Mouse (Mus musculus) liver, embryonic 13.5 days (tissue): ENCODE data around the gene Ifitm5. TPM values are rescaled to one million over a fixed set of nuclear protein-coding genes. Genes with fewer than 3 reads are reported as not detected.
"Not testable (repeated sequence)": the region's sequence is repeated elsewhere in the genome, so short reads cannot be mapped to it uniquely, and the experiment has no call there.

Experiments
- ATAC-seq: fragments of 200-750 bp; cut with Nextera tagmentation; 2 replicates; pipeline ENCODE4 v1.8.0; 2017; ENCODE audit warnings: low read depth, mild to moderate bottlenecking, moderate number of reproducible peaks, moderate library complexity
- DNase-seq: peaks from one replicate; pipeline ENCODE4 v3.0.0; 2022
- H3K27ac ChIP-seq: fragments of 300-500 bp; sonication (generic); 2 replicates; pipeline ENCODE4 v1.5.1; 2015; ENCODE audit warnings: moderate library complexity, mild to moderate bottlenecking, inconsistent platforms
- H3K27me3 ChIP-seq: fragments of 300-500 bp; sonication (generic); 2 replicates; pipeline ENCODE4 v1.6.1; 2015; ENCODE audit warnings: mild to moderate bottlenecking, inconsistent platforms
- H3K36me3 ChIP-seq: fragments of 300-500 bp; sonication (generic); 2 replicates; pipeline ENCODE4 v1.6.1; 2015; ENCODE audit warnings: mild to moderate bottlenecking, inconsistent platforms
- H3K4me1 ChIP-seq: fragments of 300-500 bp; sonication (generic); replicated peaks from 2 replicates; pipeline ENCODE4 v1.6.1; 2015; ENCODE audit warnings: inconsistent platforms
- H3K4me2 ChIP-seq: fragments of 300-500 bp; sonication (generic); 2 replicates; pipeline ENCODE4 v1.6.1; 2015; ENCODE audit warnings: inconsistent platforms, mild to moderate bottlenecking, moderate library complexity
- H3K4me3 ChIP-seq: fragments of 300-500 bp; sonication (generic); replicated peaks from 2 replicates; pipeline ENCODE4 v1.5.1; 2015; ENCODE audit warnings: mild to moderate bottlenecking, inconsistent platforms
- H3K9ac ChIP-seq: fragments of 300-500 bp; sonication (generic); 2 replicates; pipeline ENCODE4 v1.6.1; 2015; ENCODE audit warnings: mild to moderate bottlenecking, inconsistent platforms
- H3K9me3 ChIP-seq: fragments of 300-500 bp; sonication (generic); replicated peaks from 2 replicates; pipeline ENCODE4 v1.6.1; 2016; ENCODE audit warnings: inconsistent platforms
- WGBS: fragments of 180-500 bp; shearing (Covaris S2); methylation state at CpG from one replicate; pipeline ENCODE4 v1.1.7; 2015; ENCODE audit not compliant: insufficient replicate concordance; 5-methylcytosine and 5-hydroxymethylcytosine counted together
- polyA plus RNA-seq: library from polyadenylated mRNA; unstranded; fragments of >200 nt; fragmentation: Nextera tagmentation; extraction: Ambion mirVana; gene quantifications from 2 replicates; pipeline ENCODE4 v1.2.1, GENCODE M21; 2015

Ifitm5 gene
- polyA plus RNA-seq, 1 experiment from 2014 or later, result 0.61 TPM

DNA sequence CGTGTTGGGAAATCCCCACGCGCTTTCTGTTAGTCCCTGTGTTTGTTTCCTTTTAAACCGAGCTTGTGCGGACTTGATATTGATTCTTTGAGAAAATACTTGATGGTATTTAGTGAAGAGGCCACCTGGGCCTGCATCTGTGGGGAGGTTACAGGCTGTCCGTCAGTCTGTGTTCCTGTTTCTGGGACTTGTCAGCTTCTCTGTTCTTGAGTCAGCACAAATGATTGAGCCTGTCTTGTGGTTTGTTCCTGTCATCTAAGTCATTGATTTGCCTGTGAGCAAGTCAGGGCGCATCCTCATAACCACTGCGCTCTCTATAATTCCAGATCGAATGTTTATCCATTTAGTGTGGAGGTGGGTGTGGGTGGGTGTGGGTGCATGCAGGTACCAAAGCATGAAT lies 26.6 kb upstream of the Ifitm5 start:
- not testable (repeated sequence) for H3K9ac ChIP-seq, DNase-seq, H3K9me3 ChIP-seq, H3K4me2 ChIP-seq, H3K36me3 ChIP-seq, H3K27ac ChIP-seq, H3K27me3 ChIP-seq, H3K4me3 ChIP-seq, ATAC-seq, H3K4me1 ChIP-seq
- 54% methylated on average over 9 of the region's 9 CpGs for WGBS

DNA sequence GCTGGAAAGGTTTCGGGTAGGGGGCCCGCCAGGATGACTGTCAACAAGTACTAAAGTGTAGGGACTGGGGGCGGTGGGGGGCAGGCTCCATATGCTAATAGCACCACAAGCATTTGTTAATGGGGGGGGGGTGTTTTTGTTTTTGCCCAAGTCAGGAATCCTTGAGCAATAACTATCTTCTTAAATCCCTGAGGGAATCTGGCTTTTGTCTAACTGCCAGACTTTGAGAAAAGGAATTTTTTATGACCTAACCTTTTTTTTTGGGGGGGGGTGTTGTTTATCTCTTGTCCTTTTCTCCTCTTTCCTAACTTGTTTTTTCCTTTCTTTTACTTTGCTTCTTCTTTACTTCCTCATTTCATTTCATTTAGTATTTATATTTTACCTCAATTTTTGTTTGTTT lies 25.4 kb upstream of the Ifitm5 start:
- Histone ChIP-seq H3K4me2 (no peak overlapping the region), H3K36me3 (no peaks in the 10 kb centered on the region), H3K4me1 (peaks cover 18% of the 10 kb centered on the region), H3K9me3 (no peaks in the 10 kb centered on the region), H3K27ac (no peak overlapping the region), H3K9ac (no peak overlapping the region), H3K4me3 (no peak overlapping the region), H3K27me3 (no peaks in the 10 kb centered on the region)
- 57% methylated on average over 3 of the region's 3 CpGs for WGBS
- ATAC-seq, result no peak
- no peak for DNase-seq

DNA sequence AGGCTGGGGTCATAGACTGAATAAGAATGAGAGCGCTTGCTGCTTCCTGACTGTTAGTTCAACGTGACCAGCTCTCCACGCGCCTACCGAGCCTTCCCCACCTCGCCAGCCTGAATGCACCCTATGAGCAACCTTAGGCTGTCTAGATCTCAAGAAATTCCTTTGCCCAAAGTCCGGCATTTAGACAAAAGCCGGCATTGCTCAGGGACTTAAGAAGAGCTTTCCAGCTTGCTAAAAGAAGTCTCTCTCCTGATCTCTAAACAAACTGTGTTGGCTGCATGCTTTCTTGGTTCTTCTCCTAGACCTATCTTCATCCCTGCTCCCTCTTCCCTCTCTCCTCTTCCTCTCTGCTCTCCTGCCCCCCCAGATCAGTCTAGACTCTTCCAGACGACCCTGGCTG lies 24.8 kb upstream of the Ifitm5 start:
- no peak for ATAC-seq

DNA sequence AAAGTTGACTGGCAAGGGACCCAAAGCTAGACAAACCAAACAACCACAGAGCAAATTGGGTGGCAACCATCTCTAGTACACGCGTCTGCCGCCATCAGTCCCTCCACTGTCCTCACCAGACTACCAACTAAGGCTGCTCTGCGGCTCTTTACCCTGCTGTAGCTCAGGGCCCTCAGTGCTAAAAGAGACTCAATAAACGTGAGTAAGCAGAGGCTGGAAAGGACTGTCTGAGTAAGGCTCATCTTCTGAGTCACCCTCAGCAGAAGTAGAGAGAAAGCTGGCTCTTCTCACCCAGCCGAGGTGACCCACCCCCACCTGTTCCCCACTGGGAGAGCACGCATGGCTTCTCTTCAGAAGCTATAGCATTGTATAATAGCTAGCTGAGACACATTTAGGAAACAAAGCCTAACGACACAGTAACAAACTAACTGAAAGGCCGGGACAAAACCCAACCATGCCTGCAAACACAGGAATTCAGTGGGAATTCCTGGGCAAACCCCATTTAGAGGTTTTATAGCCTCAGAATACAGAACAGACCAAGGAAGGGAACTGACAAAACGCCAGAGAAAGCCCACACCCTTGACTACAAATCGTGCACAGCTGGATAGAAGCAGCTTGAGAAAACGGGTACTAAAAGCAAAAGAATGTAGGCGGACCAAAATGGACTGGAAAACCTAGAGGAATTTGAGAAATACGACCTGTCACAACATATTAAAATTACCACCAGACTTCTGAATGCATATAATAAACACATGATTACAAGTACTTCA lies 23.5 kb upstream of the Ifitm5 start:
- Histone ChIP-seq H3K4me3 (no peak overlapping the region), H3K9me3 (no peaks in the 10 kb centered on the region), H3K4me2 (no peak overlapping the region), H3K4me1 (peaks cover 33% of the 10 kb centered on the region), H3K9ac (no peak overlapping the region), H3K36me3 (no peaks in the 10 kb centered on the region), H3K27ac (no peak overlapping the region), H3K27me3 (no peaks in the 10 kb centered on the region)
- WGBS, result 55% methylated on average over 14 of the region's 14 CpGs
- DNase-seq (no peak), ATAC-seq (no peak)

More for the DNA sequence above, 24.8 kb upstream of the Ifitm5 start:
- H3K36me3 ChIP-seq, result no peaks in the 10 kb centered on the region
- H3K9me3 ChIP-seq, result no peaks in the 10 kb centered on the region
- WGBS, result 27% methylated on average over 9 of the region's 9 CpGs
- DNase-seq, result no peak
- no peak overlapping the region for H3K27ac ChIP-seq
- no peak overlapping the region for H3K4me3 ChIP-seq
- peaks cover 24% of the 10 kb centered on the region for H3K4me1 ChIP-seq
- H3K27me3 ChIP-seq, result no peaks in the 10 kb centered on the region
- no peak overlapping the region for H3K4me2 ChIP-seq
- no peak overlapping the region for H3K9ac ChIP-seq

DNA sequence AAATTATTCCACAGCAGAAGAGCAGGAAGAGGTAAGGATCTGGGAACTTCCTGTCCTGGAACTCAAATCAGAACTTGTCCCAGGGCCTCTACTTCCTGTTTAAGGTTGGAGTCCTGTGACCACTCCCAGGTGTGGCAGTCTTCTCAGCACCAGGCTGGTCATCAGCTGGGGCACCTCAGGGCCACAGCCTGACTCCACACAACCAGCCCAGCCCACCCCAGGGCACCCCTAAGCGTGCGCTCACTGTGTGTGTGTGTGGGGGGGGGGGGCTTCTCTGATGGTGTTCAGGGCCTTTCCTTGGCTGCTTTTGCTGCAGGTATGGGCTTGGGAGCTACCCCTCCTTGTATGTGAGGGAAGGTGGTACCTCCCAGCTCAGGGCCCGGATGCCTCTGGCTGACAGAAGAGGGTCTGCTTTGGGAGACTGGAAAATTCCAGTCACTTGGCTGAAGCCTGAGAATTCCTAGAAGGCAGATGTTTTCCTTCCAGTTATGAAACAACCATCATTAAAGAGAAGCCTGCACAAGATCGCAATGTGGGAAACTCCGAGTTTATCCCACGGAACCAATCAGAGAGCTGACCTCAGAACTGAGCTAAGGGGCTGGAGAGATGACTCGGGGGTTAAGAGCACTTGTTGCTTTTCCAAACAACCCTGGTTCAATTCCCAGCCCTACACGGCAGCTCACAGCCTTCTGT lies 21.5 kb upstream of the Ifitm5 start:
- DNase-seq (no peak), ATAC-seq (no peak)
- Histone ChIP-seq H3K9me3 (no peaks in the 10 kb centered on the region), H3K4me1 (peaks cover 38% of the 10 kb centered on the region), H3K27ac (no peak overlapping the region), H3K27me3 (no peaks in the 10 kb centered on the region), H3K36me3 (no peaks in the 10 kb centered on the region), H3K4me3 (no peak overlapping the region), H3K9ac (no peak overlapping the region), H3K4me2 (no peak overlapping the region)
- 76% methylated on average over 8 of the region's 8 CpGs for WGBS

DNA sequence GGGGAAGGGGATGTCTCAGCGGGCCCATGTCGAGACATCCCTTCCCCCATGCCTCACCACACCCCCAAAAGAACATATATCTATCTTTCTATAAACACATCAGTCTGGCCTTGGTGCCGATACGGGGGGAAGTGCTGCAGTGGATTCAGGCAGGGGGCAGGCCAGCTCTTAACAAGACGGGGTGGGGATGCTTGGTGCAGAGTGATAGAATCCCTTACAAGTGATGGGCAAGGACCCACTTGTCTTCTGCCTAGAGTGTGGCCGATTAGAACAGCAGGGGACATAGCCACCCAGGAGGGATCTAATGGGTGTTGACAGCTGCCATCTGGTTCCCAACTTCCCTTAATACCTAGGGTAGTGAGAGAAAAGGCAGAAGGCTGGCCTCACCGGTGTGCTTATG lies 20.8 kb upstream of the Ifitm5 start:
- no peak overlapping the region for H3K9ac ChIP-seq
- WGBS, result 31% methylated on average over 7 of the region's 7 CpGs
- no peaks in the 10 kb centered on the region for H3K27me3 ChIP-seq
- H3K4me2 ChIP-seq, result no peak overlapping the region
- no peaks in the 10 kb centered on the region for H3K36me3 ChIP-seq
- ATAC-seq (no peak), DNase-seq (no peak)
- H3K27ac ChIP-seq, result no peak overlapping the region
- no peak overlapping the region for H3K4me3 ChIP-seq
- H3K4me1 ChIP-seq, result peaks cover 38% of the 10 kb centered on the region
- no peaks in the 10 kb centered on the region for H3K9me3 ChIP-seq

- H3K27ac ChIP-seq, ATAC-seq, H3K4me2 ChIP-seq, H3K9ac ChIP-seq, H3K36me3 ChIP-seq, H3K27me3 ChIP-seq, H3K4me3 ChIP-seq, DNase-seq, H3K9me3 ChIP-seq: not testable (repeated sequence)
- peaks cover 34% of the 10 kb centered on the region for H3K4me1 ChIP-seq
- 26% methylated on average over 3 of the region's 3 CpGs for WGBS
Observed at GRCm38 (mm10) chr7:140968710-140969109, 18.6 kb upstream of the Ifitm5 start.

GRCm38 (mm10) chr7:140967862-140968591 lies 17.9 kb upstream of the Ifitm5 start:
- DNase-seq (no peak), ATAC-seq (no peak; the same call in 1 of the 2 replicates)
- peaks cover 34% of the 10 kb centered on the region for H3K4me1 ChIP-seq
- no peaks in the 10 kb centered on the region for H3K27me3 ChIP-seq
- H3K27ac ChIP-seq, result no peak overlapping the region
- no peak overlapping the region for H3K9ac ChIP-seq
- no peaks in the 10 kb centered on the region for H3K9me3 ChIP-seq
- H3K4me3 ChIP-seq, result no peak overlapping the region
- no peak overlapping the region for H3K4me2 ChIP-seq
- H3K36me3 ChIP-seq, result no peaks in the 10 kb centered on the region
- 14% methylated on average over 14 of the region's 14 CpGs for WGBS

GRCm38 (mm10) chr7:140966921-140967320 lies 16.8 kb upstream of the Ifitm5 start, which contains the start of gene Ifitm1:
TSS of gene Ifitm1 (plus strand) at chr7:140967221.
- H3K4me3 ChIP-seq, result no peak within 1 kb of the TSS
- 59% methylated on average over 4 of the region's 4 CpGs for WGBS
- H3K36me3 ChIP-seq, result no peaks in the 10 kb centered on the region
- no peak within 1 kb of the TSS for H3K9ac ChIP-seq
- ATAC-seq (no peak), DNase-seq (no peak)
- peaks cover 34% of the 10 kb centered on the region for H3K4me1 ChIP-seq
- no peaks in the 10 kb centered on the region for H3K27me3 ChIP-seq
- H3K4me2 ChIP-seq, result no peak within 1 kb of the TSS
- H3K9me3 ChIP-seq, result no peaks in the 10 kb centered on the region
- H3K27ac ChIP-seq, result no peak within 1 kb of the TSS

- Histone ChIP-seq H3K36me3 (no peaks in the 10 kb centered on the region), H3K4me2 (no peak overlapping the region), H3K9me3 (no peaks in the 10 kb centered on the region), H3K4me1 (0 out of 2 replicates have a peak, but pooled peaks cover 8% of the 10 kb centered on the region), H3K27ac (no peak overlapping the region), H3K4me3 (no peak overlapping the region), H3K27me3 (no peaks in the 10 kb centered on the region), H3K9ac (no peak overlapping the region)
- ATAC-seq (no peak), DNase-seq (no peak)
- 64% methylated on average over 2 of the region's 2 CpGs for WGBS
Observed at GRCm38 (mm10) chr7:140962733-140963132, 12.6 kb upstream of the Ifitm5 start.

DNA sequence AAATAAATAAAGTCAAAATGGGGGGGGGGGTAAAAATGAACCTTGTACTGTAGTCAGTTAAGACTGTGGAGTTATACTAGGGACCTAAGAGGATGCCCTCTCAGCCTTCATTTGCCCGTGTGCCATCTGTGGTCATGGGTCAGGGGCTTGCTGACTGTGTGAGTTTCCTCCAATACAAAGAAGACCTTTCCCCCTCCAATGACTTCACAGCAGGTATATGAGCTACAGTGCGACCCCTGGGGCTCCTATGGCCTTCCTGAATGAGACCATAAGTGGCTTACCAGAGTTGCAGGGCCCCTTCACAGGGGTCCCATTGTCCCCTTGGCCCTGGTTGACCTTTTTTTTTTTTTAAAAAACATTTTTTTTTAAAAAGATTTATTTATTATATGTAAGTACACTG lies 11.3 kb upstream of the Ifitm5 start:
- Histone ChIP-seq H3K9me3 (no peaks in the 10 kb centered on the region), H3K9ac (no peak overlapping the region), H3K4me1 (peaks cover 10% of the 10 kb centered on the region), H3K27me3 (no peaks in the 10 kb centered on the region), H3K27ac (no peak overlapping the region), H3K4me2 (no peak overlapping the region), H3K36me3 (no peaks in the 10 kb centered on the region), H3K4me3 (no peak overlapping the region)
- DNase-seq (no peak), ATAC-seq (no peak)
- 62% methylated on average over 2 of the region's 2 CpGs for WGBS
